Mouse (Mus musculus) cerebellum, adult 11 months (tissue): Measurements from ENCODE around the gene Plin4.

ENCODE experiments used
- DNase-seq: peaks from one replicate; pipeline ENCODE4 v3.0.0; 2022

Plin4 gene

DNA sequence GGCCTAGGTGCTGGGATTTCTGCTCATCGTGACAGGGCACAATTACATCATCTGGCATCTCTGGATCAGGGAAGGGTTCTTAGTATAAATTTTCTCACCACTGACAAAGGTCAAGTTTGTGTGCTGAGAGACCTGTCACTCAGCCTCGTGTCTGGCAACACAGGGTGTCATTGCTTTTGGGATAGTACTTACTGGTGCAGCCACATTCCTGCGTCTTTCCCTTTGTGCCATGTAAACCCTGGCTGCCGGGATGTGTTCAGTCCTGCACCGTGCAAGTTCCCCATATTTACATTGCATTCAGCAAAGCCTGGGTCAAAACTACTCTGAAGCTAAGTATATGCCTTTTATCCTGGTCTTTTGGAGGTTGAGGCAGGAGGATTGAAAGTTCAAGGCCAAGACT, 58.2 kb downstream of the Plin4 start:
- no peak for DNase-seq
